Mouse (Mus musculus): ENCODE data around the gene Cib4. TPM values are rescaled to one million over a fixed set of nuclear protein-coding genes. Genes with fewer than 3 reads are reported as not detected.

Gene Cib4
- polyA plus RNA-seq, 1 experiment from 2014 or later: not detected

DNA sequence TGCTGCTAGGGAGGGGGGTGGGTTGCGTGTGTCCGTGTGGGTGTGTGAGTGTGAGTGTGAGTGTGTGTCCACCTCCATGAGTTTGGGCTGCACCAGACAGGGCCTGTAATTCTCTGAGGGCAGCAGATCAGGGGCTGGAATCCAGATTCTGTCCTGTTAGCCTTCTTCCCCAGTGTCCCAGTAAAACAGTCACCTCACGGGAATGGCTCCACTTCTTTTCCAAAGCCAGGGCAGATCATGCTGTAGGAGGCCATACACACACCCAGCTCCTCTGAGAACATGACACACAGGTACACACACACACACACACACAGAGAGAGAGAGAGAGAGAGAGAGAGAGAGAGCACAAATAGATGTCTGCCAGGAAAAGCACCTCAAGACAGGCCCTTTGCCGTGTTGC is 43.4 kb upstream of the Cib4 start:
- Histone ChIP-seq H3K9ac (ENCODE audit: low read length) (peak overlapping the region; percentile 57; the same call in 1 of the 2 replicates), H3K4me1 (ENCODE audit: control insufficient read depth, insufficient read depth, low read length) (peaks cover 8% of the 10 kb centered on the region), H3K4me3 (ENCODE audit: low read depth, low read length) (peak overlapping the region; percentile 49), H3K36me3 (ENCODE audit: control insufficient read depth, insufficient read depth, low read length) (no peaks in the 10 kb centered on the region), H3K27me3 (ENCODE audit: control insufficient read depth, insufficient read depth, low read length) (peaks cover 30% of the 10 kb centered on the region), H3K9me3 (ENCODE audit: control insufficient read depth, low read length) (no peaks in the 10 kb centered on the region), H3K4me2 (peak overlapping the region; percentile 93), H3K27ac (ENCODE audit: low read depth, low read length) (no peak overlapping the region)
- ATAC-seq (ENCODE audit: low FRiP score) (no peak; the same call in 1 of the 2 replicates), DNase-seq (ENCODE audit: low spot score, missing footprints) (peak; percentile 79)
- WGBS: 45% methylated on average over 4 of the region's 4 CpGs

DNA sequence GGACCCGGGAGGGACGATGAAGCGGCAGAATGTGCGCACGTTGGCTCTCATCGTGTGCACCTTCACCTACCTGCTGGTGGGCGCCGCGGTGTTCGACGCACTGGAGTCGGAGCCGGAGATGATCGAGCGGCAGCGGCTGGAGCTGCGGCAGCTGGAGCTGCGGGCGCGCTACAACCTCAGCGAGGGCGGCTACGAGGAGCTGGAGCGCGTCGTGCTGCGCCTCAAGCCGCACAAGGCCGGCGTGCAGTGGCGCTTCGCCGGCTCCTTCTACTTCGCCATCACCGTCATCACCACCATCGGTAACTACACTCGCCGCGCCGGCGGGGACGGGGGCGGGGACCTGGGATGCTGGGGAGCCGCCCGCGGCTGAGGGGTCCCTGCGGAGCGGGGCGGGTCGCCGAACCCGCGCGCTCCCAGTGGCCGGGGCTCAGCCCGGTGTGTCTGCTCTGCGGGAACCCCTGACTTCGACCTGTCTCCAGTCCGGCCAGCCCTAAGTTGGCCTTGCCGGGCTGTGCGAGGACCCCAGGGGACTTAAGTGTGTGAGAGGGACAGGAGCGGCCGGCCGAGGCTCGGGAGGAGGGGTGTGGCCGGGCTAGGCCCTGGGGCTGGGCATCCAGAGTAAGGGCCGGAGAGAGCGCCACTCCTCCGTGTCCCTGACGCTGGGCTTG is 42.8 kb upstream of the Cib4 start:
- no peaks in the 10 kb centered on the region for H3K9me3 ChIP-seq (ENCODE audit: control insufficient read depth, low read length)
- ATAC-seq (ENCODE audit: low FRiP score): peak; percentile 67
- H3K9ac ChIP-seq (ENCODE audit: low read length): peak overlapping the region; percentile 57
- DNase-seq (ENCODE audit: low spot score, missing footprints): peak; percentile 93
- no peaks in the 10 kb centered on the region for H3K36me3 ChIP-seq (ENCODE audit: control insufficient read depth, insufficient read depth, low read length)
- under 1% methylated on average over 66 of the region's 70 CpGs for WGBS
- peak overlapping the region; percentile 93 for H3K4me2 ChIP-seq
- H3K27ac ChIP-seq (ENCODE audit: low read depth, low read length): no peak overlapping the region
- peaks cover 30% of the 10 kb centered on the region for H3K27me3 ChIP-seq (ENCODE audit: control insufficient read depth, insufficient read depth, low read length)
- H3K4me3 ChIP-seq (ENCODE audit: low read depth, low read length): peak overlapping the region; percentile 49
- H3K4me1 ChIP-seq (ENCODE audit: control insufficient read depth, insufficient read depth, low read length): peaks cover 7% of the 10 kb centered on the region

DNA sequence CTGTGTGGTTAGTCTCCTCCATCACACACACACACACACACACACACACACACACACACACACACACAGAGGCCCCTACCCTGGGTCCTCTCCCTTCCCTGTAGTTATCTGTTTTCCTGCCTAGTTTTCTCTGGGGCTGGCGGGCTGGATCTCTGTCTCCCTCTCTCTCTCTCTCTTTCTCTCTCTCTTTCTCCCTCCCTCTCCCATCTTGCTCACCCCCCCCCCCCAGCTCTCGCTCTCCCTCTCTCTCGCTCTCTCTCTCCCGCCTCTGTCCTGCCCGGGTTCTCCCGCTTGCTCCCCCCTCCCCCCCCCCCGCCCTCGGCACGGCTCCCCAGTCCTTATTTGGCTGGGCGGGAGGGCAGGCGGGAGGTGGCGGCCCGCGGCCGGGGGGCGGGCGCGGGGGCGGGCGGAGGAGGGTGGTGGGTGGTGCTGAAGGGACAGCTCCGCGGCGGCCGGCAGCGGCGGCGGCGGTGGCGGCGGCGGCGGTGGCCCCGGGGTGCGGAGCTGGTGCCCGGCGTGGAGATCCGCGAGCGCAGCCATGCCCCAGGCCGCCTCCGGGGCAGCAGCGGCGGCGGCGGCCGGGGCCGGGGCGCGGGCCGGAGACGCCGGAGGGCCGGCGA is 42.2 kb upstream of the Cib4 start, which contains the start of gene Kcnk3:
Gene Kcnk3 (plus strand): TSS at position 490 of the 620 bp plus-strand sequence.
- Histone ChIP-seq H3K36me3 (ENCODE audit: control insufficient read depth, insufficient read depth, low read length) (no peaks in the 10 kb centered on the region), H3K9me3 (ENCODE audit: control insufficient read depth, low read length) (no peaks in the 10 kb centered on the region), H3K9ac (ENCODE audit: low read length) (peak within 1 kb of the TSS; percentile 57), H3K4me3 (ENCODE audit: low read depth, low read length) (peak within 1 kb of the TSS; percentile 49), H3K4me1 (ENCODE audit: control insufficient read depth, insufficient read depth, low read length) (peaks cover 7% of the 10 kb centered on the region), H3K27me3 (ENCODE audit: control insufficient read depth, insufficient read depth, low read length) (peaks cover 30% of the 10 kb centered on the region), H3K27ac (ENCODE audit: low read depth, low read length) (no peak within 1 kb of the TSS), H3K4me2 (peak within 1 kb of the TSS; percentile 93)
- 0% methylated on average over 21 of the region's 54 CpGs for WGBS
- peak; percentile 64; the same call in 1 of the 2 replicates for ATAC-seq (ENCODE audit: low FRiP score)
- peak; percentile 90 for DNase-seq (ENCODE audit: low spot score, missing footprints)

DNA sequence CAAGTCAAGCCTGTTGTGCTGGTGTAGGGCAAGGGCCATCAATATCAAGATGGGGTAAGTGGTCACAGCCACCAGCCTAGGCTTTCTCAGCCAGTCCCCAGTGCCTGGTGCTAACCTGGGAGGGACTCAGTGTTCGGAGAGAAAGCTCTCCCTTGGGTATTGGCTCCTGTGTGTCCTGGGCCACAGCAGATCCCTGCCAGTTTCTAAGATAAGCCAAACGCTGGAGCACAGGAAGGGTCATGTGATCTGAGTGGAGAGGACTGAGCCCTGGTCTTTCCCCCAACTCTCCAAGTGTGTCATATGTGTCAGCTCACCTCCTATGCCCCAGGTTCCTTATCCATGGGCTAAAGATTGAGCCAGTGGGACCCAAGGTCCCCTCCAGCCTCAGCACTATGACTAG is 41.5 kb upstream of the Cib4 start:
- Histone ChIP-seq H3K36me3 (ENCODE audit: control insufficient read depth, insufficient read depth, low read length) (no peaks in the 10 kb centered on the region), H3K4me2 (no peak overlapping the region; the same call in 1 of the 2 replicates), H3K4me1 (ENCODE audit: control insufficient read depth, insufficient read depth, low read length) (peaks cover 7% of the 10 kb centered on the region), H3K27ac (ENCODE audit: low read depth, low read length) (no peak overlapping the region), H3K9me3 (ENCODE audit: control insufficient read depth, low read length) (no peaks in the 10 kb centered on the region), H3K27me3 (ENCODE audit: control insufficient read depth, insufficient read depth, low read length) (peaks cover 30% of the 10 kb centered on the region), H3K9ac (ENCODE audit: low read length) (no peak overlapping the region), H3K4me3 (ENCODE audit: low read depth, low read length) (no peak overlapping the region)
- no peak for DNase-seq (ENCODE audit: low spot score, missing footprints)
- no peak for ATAC-seq (ENCODE audit: low FRiP score)
- 28% methylated on average over 2 of the region's 2 CpGs for WGBS

DNA sequence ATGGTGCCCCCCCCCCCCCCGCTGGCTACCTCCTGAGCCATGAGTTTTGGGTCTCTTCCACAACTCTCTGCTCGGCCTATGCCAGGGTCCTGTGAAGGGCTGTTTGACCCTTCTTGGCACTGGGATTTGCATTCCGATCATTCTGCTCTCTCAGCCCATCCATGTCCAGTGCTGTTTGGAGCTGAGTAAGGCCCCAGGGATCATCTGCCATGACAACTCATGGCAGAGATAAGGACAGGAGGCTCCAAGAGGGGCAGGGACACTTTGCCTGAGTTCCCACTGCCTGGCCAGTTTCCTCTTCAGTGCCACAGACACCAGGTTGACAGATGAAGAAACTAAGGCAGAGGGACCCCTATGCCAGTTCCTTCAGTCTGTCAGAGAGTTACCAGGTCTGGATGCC is 41.0 kb upstream of the Cib4 start:
- Histone ChIP-seq H3K4me2 (no peak overlapping the region), H3K9me3 (ENCODE audit: control insufficient read depth, low read length) (no peaks in the 10 kb centered on the region), H3K27ac (ENCODE audit: low read depth, low read length) (no peak overlapping the region), H3K4me3 (ENCODE audit: low read depth, low read length) (no peak overlapping the region), H3K4me1 (ENCODE audit: control insufficient read depth, insufficient read depth, low read length) (peaks cover 7% of the 10 kb centered on the region), H3K36me3 (ENCODE audit: control insufficient read depth, insufficient read depth, low read length) (no peaks in the 10 kb centered on the region), H3K27me3 (ENCODE audit: control insufficient read depth, insufficient read depth, low read length) (peaks cover 30% of the 10 kb centered on the region), H3K9ac (ENCODE audit: low read length) (no peak overlapping the region)
- no peak for ATAC-seq (ENCODE audit: low FRiP score)
- 61% methylated on average over 3 of the region's 3 CpGs for WGBS
- peak; percentile 61 for DNase-seq (ENCODE audit: low spot score, missing footprints)

DNA sequence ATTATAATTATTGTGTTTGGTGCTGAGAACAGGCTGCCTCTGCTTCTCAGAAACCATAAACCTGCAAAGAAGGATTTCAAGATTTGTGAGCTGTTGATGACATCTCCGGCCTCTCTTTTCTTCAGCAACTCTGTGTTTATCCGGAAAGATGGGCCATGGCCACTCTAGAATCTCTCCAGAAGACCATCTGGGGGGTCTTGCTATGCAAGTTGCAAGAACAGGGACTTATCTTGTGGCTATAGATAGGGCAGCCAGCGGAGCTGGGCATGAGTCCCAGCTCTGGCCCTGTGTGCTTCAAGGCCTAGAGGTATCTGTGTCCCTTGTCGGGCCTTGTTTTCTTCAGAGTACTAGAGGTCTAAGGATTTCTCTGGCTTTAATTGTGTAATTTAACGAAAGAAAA is 36.4 kb upstream of the Cib4 start:
- DNase-seq (ENCODE audit: low spot score, missing footprints) (peak; percentile 19), ATAC-seq (ENCODE audit: low FRiP score) (no peak)
- no peak overlapping the region for H3K9ac ChIP-seq (ENCODE audit: low read length)
- H3K27me3 ChIP-seq (ENCODE audit: control insufficient read depth, insufficient read depth, low read length): peaks cover 4% of the 10 kb centered on the region; the same call in 1 of the 2 replicates
- no peak overlapping the region for H3K4me3 ChIP-seq (ENCODE audit: low read depth, low read length)
- no peaks in the 10 kb centered on the region for H3K36me3 ChIP-seq (ENCODE audit: control insufficient read depth, insufficient read depth, low read length)
- no peaks in the 10 kb centered on the region for H3K4me1 ChIP-seq (ENCODE audit: control insufficient read depth, insufficient read depth, low read length)
- H3K4me2 ChIP-seq: no peak overlapping the region
- no peaks in the 10 kb centered on the region for H3K9me3 ChIP-seq (ENCODE audit: control insufficient read depth, low read length)
- WGBS: 86% methylated on average over 5 of the region's 5 CpGs
- H3K27ac ChIP-seq (ENCODE audit: low read depth, low read length): no peak overlapping the region

DNA sequence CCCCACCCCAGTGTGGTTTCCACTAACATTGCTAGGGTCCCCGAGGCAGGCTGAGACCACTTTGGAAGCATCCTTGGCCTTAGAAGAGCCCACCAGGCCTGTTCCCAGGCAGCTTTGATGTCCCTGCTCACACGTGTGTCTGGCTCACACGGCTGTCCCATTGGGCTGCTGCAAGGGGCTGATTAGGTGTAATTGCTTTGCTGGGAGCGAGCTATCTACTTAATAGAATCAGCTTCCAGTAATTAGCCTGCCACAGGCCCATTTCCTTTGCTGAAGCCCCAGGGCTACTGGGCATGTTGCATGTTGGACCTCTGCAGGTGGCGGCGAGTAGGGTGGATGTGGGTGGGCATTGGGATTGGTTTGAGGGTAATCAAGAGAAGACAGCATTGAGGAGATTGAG is 35.1 kb upstream of the Cib4 start:
- WGBS: 73% methylated on average over 6 of the region's 6 CpGs

DNA sequence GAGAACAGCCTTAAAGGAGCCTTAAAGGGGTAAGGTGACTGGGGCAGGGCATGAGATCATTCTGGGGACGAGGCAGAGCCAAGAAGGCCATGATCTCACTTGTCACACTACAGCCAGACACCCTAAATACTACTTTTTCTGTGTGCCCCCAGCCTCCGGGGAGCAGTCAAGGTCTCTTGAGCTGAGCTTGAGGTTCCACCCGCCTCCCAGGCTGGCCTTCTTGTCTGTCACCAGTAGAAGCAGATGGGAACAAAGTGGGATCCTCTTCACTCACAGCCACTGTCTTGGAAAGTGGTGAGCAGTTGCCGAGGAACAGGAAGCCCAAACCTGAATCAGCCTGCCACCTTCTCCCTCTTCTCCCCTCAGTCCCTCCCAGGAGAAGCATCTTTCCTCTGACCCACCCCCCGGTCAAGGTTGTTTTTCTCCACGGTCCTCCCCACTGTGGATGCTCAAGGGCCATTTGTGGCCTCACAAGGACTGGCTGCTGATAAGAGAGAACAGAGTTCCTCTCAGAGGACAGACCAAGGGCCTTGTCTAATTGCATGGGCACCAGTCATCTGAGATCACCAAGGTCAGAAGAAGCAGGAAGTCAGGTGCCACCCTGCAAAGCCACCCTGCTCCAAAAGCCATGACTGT is 32.9 kb upstream of the Cib4 start:
- WGBS: 80% methylated on average over 6 of the region's 6 CpGs
- no peak overlapping the region for H3K4me2 ChIP-seq
- H3K4me3 ChIP-seq (ENCODE audit: low read depth, low read length): no peak overlapping the region
- no peak overlapping the region for H3K27ac ChIP-seq (ENCODE audit: low read depth, low read length)
- H3K9ac ChIP-seq (ENCODE audit: low read length): no peak overlapping the region
- ATAC-seq (ENCODE audit: low FRiP score) (no peak), DNase-seq (ENCODE audit: low spot score, missing footprints) (no peak)
- no peaks in the 10 kb centered on the region for H3K36me3 ChIP-seq (ENCODE audit: control insufficient read depth, insufficient read depth, low read length)
- no peaks in the 10 kb centered on the region for H3K4me1 ChIP-seq (ENCODE audit: control insufficient read depth, insufficient read depth, low read length)
- H3K9me3 ChIP-seq (ENCODE audit: control insufficient read depth, low read length): no peaks in the 10 kb centered on the region
- no peaks in the 10 kb centered on the region for H3K27me3 ChIP-seq (ENCODE audit: control insufficient read depth, insufficient read depth, low read length)

More for the DNA sequence above, 35.1 kb upstream of the Cib4 start:
- ATAC-seq (ENCODE audit: low FRiP score): no peak
- H3K4me2 ChIP-seq: no peak overlapping the region
- no peak for DNase-seq (ENCODE audit: low spot score, missing footprints)
- H3K9ac ChIP-seq (ENCODE audit: low read length): no peak overlapping the region
- H3K4me3 ChIP-seq (ENCODE audit: low read depth, low read length): no peak overlapping the region
- no peaks in the 10 kb centered on the region for H3K36me3 ChIP-seq (ENCODE audit: control insufficient read depth, insufficient read depth, low read length)
- no peaks in the 10 kb centered on the region for H3K9me3 ChIP-seq (ENCODE audit: control insufficient read depth, low read length)
- no peaks in the 10 kb centered on the region for H3K4me1 ChIP-seq (ENCODE audit: control insufficient read depth, insufficient read depth, low read length)
- no peak overlapping the region for H3K27ac ChIP-seq (ENCODE audit: low read depth, low read length)
- H3K27me3 ChIP-seq (ENCODE audit: control insufficient read depth, insufficient read depth, low read length): no peaks in the 10 kb centered on the region; the same call in 1 of the 2 replicates
